Mouse (Mus musculus): ENCODE results near the gene Bcorl1. TPM values are rescaled to one million over a fixed set of nuclear protein-coding genes. Genes with fewer than 3 reads are reported as not detected.
A peak's percentile ranks its signal among the peaks of the same experiment; 100 is the strongest.

Bcorl1 gene
- total RNA-seq, 2 experiments from 2014 or later: 18.6 to 23.8 TPM

DNA sequence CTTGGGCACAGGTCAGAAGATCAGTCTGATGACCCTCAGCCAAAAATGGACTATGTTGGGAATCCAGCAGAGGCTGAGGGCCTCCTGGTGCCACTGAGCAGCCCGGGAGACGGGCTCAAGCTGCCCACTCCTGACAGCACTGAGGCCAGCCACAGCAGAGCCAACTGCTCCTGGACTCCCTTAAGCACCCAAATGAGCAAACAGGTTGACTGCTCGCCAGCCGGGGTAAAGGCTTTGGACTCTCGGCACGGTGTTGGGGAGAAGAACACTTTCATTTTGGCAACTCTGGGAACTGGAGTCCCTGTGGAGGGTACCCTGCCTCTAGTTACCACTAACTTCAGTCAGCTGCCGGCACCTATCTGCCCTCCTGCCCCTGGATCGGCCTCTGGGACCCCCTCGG is 26.7 kb downstream of the Bcorl1 start:
- no peak for DNase-seq (ENCODE audit: extremely low spot score in 1 of 2, low spot score in 2 of 2)
- intact Hi-C loops (cut with DNase I): no loop called here

DNA sequence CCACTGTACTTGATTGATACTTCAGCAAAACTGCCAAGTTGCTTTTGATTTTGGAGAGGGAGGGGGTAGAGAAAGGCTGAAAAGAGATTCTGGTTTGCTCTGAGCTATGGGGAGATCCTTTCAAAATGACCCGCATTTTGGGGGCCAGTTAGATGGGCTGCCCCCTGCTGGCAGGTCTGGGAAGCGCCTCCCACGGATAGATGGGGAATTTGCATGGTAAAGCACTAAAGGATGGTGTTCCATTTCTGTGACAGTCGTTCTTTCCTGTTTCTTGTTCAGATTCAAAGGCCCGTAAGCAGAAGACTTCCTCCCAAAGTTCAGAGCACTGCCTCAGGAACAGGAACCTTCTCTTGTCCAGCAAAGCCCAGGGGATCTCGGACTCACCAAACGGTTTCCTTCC is 42.5 kb downstream of the Bcorl1 start:
- intact Hi-C loops (cut with DNase I): loop anchor here (5.0 kb wide), 1 partner anchor 101 kb away; no protein-coding TSS in a partner anchor
- DNase-seq (ENCODE audit: extremely low spot score in 1 of 2, low spot score in 2 of 2): peak in 1 of 2 experiments; percentile 32

GRCm38 (mm10) chrX:48385927-48386326 is 44.8 kb downstream of the Bcorl1 start:
- DNase-seq (ENCODE audit: extremely low spot score in 1 of 2, low spot score in 2 of 2): no peak

GRCm38 (mm10) chrX:48389380-48389779 is 48.2 kb downstream of the Bcorl1 start:
- intact Hi-C loops (cut with DNase I): no loop called here
- DNase-seq (ENCODE audit: extremely low spot score in 1 of 2, low spot score in 2 of 2): no peak

More at GRCm38 (mm10) chrX:48385927-48386326, 44.8 kb downstream of the Bcorl1 start:
- intact Hi-C loops (cut with DNase I): no loop called here

GRCm38 (mm10) chrX:48399994-48400393 is 58.8 kb downstream of the Bcorl1 start:
- intact Hi-C loops (cut with DNase I): no loop called here
- no peak for DNase-seq (ENCODE audit: extremely low spot score in 1 of 2, low spot score in 2 of 2)

GRCm38 (mm10) chrX:48405141-48405540 is 64.0 kb downstream of the Bcorl1 start:
- intact Hi-C loops (cut with DNase I): no loop called here
- no peak for DNase-seq (ENCODE audit: extremely low spot score in 1 of 2, low spot score in 2 of 2)

DNA sequence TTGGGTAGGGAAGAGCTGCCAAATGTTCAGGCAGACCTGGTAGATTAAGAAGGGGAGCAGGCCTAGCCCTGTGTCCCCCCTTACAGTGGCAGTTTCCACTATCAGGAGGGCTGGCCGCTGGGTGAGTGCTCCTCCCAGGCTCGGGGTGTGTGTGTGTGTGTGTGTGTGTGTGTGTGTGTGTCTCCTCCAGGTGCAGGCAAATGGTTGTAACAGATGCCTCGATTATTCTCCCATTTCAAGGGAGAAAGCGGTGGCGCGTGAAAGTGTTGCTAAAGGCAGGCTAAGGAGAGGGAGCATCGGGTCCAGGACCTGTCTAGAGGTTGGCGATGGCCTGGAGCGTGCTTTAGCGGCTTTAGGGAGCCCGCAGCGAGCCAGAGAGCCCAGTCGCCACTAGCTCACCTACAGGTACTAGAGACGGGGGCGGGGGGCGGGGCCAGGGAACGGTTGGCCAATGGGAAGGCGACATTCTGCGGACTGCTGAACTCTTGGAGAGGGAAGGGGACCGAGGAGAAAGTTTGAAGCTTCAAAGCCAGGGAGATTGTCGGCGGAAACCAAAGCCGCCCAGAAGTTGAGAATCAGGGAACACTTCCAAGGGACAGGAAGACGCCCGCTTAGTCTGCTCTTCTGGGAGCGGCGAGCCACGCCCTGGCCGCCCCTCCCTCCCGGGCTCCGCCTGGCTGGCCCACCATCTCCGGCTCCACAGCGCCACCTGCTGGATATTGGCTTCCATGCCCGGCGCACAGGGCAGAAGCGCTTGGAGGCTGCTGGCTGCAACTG is 68.6 kb downstream of the Bcorl1 start:
- intact Hi-C loops (cut with DNase I): loop anchor here (10.0 kb wide), 1 partner anchor 415 kb away; no protein-coding TSS in a partner anchor
- DNase-seq (ENCODE audit: extremely low spot score in 1 of 2, low spot score in 2 of 2): peak; percentile 43 to 86

DNA sequence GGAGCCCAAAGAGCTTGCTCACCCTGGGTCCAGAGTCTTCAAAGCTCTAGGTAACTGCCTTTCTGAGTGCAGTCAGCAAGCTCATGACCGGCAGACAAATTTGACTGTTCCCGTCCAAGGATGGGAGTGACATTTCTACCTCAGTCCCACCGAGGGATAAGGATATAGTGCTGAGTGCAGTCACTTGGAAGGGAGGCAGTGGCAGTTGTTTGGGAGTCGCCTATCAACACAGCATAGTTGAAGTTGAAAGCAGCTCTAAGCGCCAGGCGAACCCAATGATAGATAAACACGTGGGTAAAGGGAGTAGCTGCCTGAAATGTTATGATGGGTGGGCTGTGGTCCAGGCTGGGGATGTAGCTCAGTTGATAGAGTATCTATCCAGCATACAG is 69.2 kb downstream of the Bcorl1 start:
- intact Hi-C loops (cut with DNase I): loop anchor here (10.0 kb wide), 1 partner anchor 416 kb away; no protein-coding TSS in a partner anchor
- DNase-seq (ENCODE audit: extremely low spot score in 1 of 2, low spot score in 2 of 2): no peak

- DNase-seq (ENCODE audit: extremely low spot score in 1 of 2, low spot score in 2 of 2): no peak
- intact Hi-C loops (cut with DNase I): loop anchor here (10.0 kb wide), 1 partner anchor 418 kb away; no protein-coding TSS in a partner anchor
Observed at GRCm38 (mm10) chrX:48412629-48413028, 71.5 kb downstream of the Bcorl1 start.

GRCm38 (mm10) chrX:48414291-48414690 is 73.1 kb downstream of the Bcorl1 start:
- intact Hi-C loops (cut with DNase I): loop anchor here (10.0 kb wide), 1 partner anchor 419 kb away; no protein-coding TSS in a partner anchor
- no peak for DNase-seq (ENCODE audit: extremely low spot score in 1 of 2, low spot score in 2 of 2)

GRCm38 (mm10) chrX:48418417-48418816 is 77.3 kb downstream of the Bcorl1 start:
- intact Hi-C loops (cut with DNase I): loop anchor here (10.0 kb wide), 1 partner anchor 424 kb away; no protein-coding TSS in a partner anchor
- DNase-seq (ENCODE audit: extremely low spot score in 1 of 2, low spot score in 2 of 2): no peak

- peak; percentile 23 to 62 for DNase-seq (ENCODE audit: extremely low spot score in 1 of 2, low spot score in 2 of 2)
- intact Hi-C loops (cut with DNase I): no loop called here
Observed at GRCm38 (mm10) chrX:48422986-48423385, 81.8 kb downstream of the Bcorl1 start.

DNA sequence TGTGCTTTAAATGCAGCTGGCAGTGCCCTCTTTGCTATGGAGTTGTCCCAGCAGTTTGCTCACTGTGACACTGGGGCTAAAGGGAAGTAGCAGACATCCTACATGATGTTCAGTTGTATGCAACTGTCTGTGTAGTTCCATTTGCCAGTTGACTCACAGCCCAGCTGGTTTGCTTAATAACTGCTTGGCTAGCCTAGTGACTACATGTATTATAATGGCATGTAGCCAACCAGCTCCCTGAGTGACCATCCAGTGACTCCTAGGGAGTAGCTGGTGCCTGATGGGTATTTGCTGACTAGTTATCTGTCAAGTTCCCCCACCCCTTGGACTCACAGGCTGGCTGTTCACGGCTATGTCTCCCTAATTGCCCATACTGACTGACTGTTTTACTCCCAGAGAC is 82.5 kb downstream of the Bcorl1 start:
- intact Hi-C loops (cut with DNase I): no loop called here
- no peak for DNase-seq (ENCODE audit: extremely low spot score in 1 of 2, low spot score in 2 of 2)

- intact Hi-C loops (cut with DNase I): no loop called here
- DNase-seq (ENCODE audit: extremely low spot score in 1 of 2, low spot score in 2 of 2): peak in 1 of 2 experiments; percentile 45
Observed at GRCm38 (mm10) chrX:48424583-48424982, 83.4 kb downstream of the Bcorl1 start.

DNA sequence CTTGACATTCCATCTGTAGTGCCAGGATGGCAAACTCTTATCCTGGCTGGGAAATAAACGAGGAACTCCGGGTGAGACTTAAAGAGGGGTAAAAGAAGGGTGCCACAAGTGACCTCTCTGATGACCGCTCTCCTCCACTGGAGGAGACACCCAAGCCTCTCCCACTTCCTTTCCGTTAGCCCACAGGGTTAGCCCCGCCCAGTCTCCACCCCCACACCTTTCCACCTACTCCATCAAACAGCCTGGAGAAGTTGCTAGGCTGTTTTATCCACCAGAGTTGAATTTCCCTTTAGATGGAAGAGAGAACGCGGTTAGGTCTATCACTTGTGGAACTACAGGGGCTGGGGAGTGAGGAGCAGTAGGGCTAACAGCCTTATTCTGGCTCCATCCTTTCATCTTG is 84.1 kb downstream of the Bcorl1 start:
- DNase-seq (ENCODE audit: extremely low spot score in 1 of 2, low spot score in 2 of 2): no peak
- intact Hi-C loops (cut with DNase I): no loop called here

DNA sequence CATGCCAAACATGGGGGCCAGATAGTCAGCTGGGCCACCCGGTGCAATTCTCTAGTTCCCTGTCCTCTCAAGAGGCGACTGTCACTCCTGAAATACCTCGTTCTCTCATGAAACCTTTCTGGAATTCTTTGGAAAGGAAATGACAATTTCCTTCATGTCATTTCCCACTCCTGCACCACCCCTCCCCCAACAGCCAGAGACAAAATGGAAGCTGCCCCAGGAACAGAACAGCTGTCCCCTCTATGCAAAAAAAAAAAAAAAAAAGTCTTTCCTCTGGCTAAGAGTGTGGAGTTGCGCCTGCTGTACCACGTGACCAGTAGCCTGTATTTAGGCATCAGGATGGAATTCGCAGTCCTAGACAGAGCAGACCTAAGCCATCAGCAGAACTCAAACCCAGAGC is 87.1 kb downstream of the Bcorl1 start:
- intact Hi-C loops (cut with DNase I): no loop called here
- DNase-seq (ENCODE audit: extremely low spot score in 1 of 2, low spot score in 2 of 2): no peak

DNA sequence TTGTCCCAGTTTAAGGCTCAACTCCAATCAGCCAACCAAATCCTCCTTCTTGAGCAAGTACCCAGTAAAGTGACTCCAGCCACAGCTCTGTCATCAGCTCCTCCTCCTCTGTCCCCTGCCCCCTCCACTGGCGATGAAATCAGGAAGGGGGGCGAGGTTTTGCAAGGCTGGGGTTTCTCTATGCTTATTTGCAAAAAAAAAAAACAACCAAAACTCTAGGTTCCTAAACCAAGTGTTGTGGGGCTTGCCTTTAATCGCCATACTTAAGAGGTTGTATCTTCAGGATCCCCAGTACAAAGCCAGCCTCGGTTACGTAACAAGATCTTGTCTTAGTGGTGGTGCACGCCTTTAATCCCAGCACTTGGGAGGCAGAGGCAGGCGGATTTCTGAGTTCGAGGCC is 87.5 kb downstream of the Bcorl1 start:
- intact Hi-C loops (cut with DNase I): no loop called here
- no peak for DNase-seq (ENCODE audit: extremely low spot score in 1 of 2, low spot score in 2 of 2)

GRCm38 (mm10) chrX:48429100-48429499 is 87.9 kb downstream of the Bcorl1 start:
- intact Hi-C loops (cut with DNase I): no loop called here
- DNase-seq (ENCODE audit: extremely low spot score in 1 of 2, low spot score in 2 of 2): no peak

DNA sequence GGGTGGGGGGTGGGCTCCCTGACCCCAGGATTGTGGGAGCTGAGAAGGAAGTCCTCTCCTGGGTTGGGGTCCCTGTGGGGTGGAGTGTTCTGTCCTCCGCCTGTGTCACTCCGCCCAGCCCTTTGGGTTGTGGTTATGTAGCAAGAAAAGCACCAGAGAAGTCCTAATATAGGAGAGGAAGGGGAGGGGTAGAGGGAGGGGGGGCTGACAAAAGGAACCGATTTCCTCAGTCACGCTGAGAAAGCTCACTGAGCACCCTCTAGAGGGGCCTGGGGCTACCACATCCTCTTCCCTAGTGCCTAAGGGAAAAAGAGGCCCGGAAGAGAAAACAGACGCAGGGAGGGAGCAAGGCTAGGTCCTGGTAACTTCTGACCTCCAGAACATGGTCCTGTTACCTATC is 88.4 kb downstream of the Bcorl1 start:
- no peak for DNase-seq (ENCODE audit: extremely low spot score in 1 of 2, low spot score in 2 of 2)
- intact Hi-C loops (cut with DNase I): no loop called here
